Mouse (Mus musculus) limb, embryonic 15.5 days (tissue): ENCODE results near the gene Mterf4. TPM values are rescaled to one million over a fixed set of nuclear protein-coding genes. Genes with fewer than 3 reads are reported as not detected.
"Not testable (repeated sequence)": the region's sequence is repeated elsewhere in the genome, so short reads cannot be mapped to it uniquely, and the experiment has no call there.

ENCODE experiments used
- ATAC-seq: fragments of 200-750 bp; cut with Nextera tagmentation; 2 replicates; pipeline ENCODE4 v1.8.0; 2017; ENCODE audit warnings: low read depth, moderate TSS enrichment; ENCODE audit not compliant: insufficient number of reproducible peaks, low FRiP score, low TSS enrichment
- H3K27ac ChIP-seq: fragments of 300-500 bp; sonication (generic); 2 replicates; pipeline ENCODE4 v1.5.1; 2015; ENCODE audit warnings: moderate library complexity, mild to moderate bottlenecking, inconsistent platforms
- H3K27me3 ChIP-seq: fragments of 300-500 bp; sonication (generic); 2 replicates; pipeline ENCODE4 v1.6.1; 2015; ENCODE audit warnings: inconsistent platforms
- H3K36me3 ChIP-seq: fragments of 300-500 bp; sonication (generic); 2 replicates; pipeline ENCODE4 v1.6.1; 2015; ENCODE audit warnings: inconsistent platforms
- H3K4me1 ChIP-seq: fragments of 300-500 bp; sonication (generic); 2 replicates; pipeline ENCODE4 v1.6.1; 2015; ENCODE audit warnings: inconsistent platforms
- H3K4me2 ChIP-seq: fragments of 300-500 bp; sonication (generic); 2 replicates; pipeline ENCODE4 v1.6.1; 2015; ENCODE audit warnings: mild to moderate bottlenecking, inconsistent platforms
- H3K4me3 ChIP-seq: fragments of 300-500 bp; sonication (generic); 2 replicates; pipeline ENCODE4 v1.5.1; 2015; ENCODE audit warnings: mild to moderate bottlenecking, inconsistent platforms
- H3K9ac ChIP-seq: fragments of 300-500 bp; sonication (generic); 2 replicates; pipeline ENCODE4 v1.6.1; 2015; ENCODE audit warnings: inconsistent platforms
- H3K9me3 ChIP-seq: fragments of 300-500 bp; sonication (generic); 2 replicates; pipeline ENCODE4 v1.6.1; 2016; ENCODE audit warnings: inconsistent platforms
- WGBS: fragments of 180-500 bp; shearing (Covaris S2); methylation state at CpG from one replicate; pipeline ENCODE4 v1.1.7; 2015; 5-methylcytosine and 5-hydroxymethylcytosine counted together
- polyA plus RNA-seq: library from polyadenylated mRNA; unstranded; fragments of >200 nt; fragmentation: Nextera tagmentation; extraction: Ambion mirVana; gene quantifications from 2 replicates; pipeline ENCODE4 v1.2.1, GENCODE M21; 2015

Mterf4 gene
- polyA plus RNA-seq, 1 experiment from 2014 or later = 28.1 TPM

DNA sequence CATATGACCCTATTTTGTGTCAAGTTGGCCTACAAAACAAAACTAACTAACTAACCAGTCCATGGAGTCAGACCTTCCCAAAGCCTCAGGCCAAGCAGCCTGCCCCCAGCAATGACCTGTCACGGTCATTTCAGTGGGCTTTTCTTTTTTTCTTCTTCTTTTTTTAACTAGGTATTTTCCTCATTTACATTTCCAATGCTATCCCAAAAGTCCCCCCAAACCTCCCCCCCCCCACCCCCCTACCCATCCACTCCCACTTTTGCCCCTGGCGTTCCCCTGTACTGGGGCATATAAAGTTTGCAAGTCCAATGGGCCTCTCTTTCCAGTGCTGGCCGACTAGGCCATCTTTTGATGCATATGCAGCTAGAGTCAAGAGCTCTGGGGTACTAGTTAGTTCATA is 11.2 kb downstream of the Mterf4 start:
- not testable (repeated sequence) for ATAC-seq, H3K4me2 ChIP-seq, H3K9ac ChIP-seq, H3K27me3 ChIP-seq, H3K9me3 ChIP-seq, H3K4me1 ChIP-seq, H3K27ac ChIP-seq, H3K4me3 ChIP-seq
- H3K36me3 ChIP-seq = peaks cover 71% of the 10 kb centered on the region
- 67% methylated on average over 3 of the region's 3 CpGs for WGBS

DNA sequence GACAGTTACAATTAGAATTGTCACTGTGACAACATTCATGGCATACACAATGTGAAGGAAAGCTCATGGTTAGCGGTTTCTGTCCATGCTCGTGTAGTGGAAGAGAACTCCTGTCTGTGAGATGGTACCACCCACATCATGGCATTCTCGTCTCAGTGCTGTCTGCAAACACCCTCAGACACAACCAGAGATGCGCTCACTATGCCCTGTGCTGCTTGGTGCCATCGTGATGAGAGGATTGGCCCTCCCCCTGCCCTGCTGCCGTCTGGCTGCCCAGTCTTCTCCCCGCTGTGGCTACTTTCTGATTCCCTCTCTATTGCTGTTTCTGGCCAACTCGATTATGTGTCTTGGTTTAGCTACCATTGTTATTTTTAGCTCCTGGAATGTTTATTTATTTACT is 13.7 kb downstream of the Mterf4 start:
- Histone ChIP-seq H3K27me3 (no peaks in the 10 kb centered on the region), H3K4me1 (no peaks in the 10 kb centered on the region), H3K27ac (no peak overlapping the region), H3K9me3 (no peaks in the 10 kb centered on the region), H3K4me3 (no peak overlapping the region), H3K9ac (no peak overlapping the region), H3K36me3 (peaks cover 60% of the 10 kb centered on the region), H3K4me2 (no peak overlapping the region)
- WGBS = 82% methylated on average over 8 of the region's 8 CpGs
- ATAC-seq = no peak

DNA sequence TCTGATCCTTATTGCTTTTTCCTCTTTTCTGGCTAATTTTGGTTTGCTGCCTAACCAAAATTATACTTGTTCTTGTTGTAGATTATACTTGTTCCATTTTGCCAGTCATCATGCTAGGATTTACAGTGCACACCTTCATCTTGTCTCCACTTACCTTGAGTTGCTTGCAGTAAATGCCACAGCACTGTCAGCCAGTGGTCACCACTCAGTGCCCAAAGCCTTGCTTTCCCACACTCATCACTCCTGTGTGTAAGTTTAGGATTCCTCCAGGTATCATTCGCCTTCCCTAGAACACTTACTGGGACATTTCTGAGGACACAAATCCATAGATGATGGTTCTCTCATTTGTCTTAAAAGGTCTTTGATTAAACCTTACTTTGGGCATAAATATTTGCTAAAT is 14.1 kb downstream of the Mterf4 start:
- no peaks in the 10 kb centered on the region for H3K27me3 ChIP-seq
- H3K4me1 ChIP-seq = no peaks in the 10 kb centered on the region
- 96% methylated on average over 1 of the region's 1 CpGs for WGBS
- ATAC-seq = no peak
- no peaks in the 10 kb centered on the region for H3K9me3 ChIP-seq
- no peak overlapping the region for H3K27ac ChIP-seq
- H3K36me3 ChIP-seq = peaks cover 60% of the 10 kb centered on the region
- H3K9ac ChIP-seq = no peak overlapping the region
- no peak overlapping the region for H3K4me3 ChIP-seq
- no peak overlapping the region for H3K4me2 ChIP-seq

DNA sequence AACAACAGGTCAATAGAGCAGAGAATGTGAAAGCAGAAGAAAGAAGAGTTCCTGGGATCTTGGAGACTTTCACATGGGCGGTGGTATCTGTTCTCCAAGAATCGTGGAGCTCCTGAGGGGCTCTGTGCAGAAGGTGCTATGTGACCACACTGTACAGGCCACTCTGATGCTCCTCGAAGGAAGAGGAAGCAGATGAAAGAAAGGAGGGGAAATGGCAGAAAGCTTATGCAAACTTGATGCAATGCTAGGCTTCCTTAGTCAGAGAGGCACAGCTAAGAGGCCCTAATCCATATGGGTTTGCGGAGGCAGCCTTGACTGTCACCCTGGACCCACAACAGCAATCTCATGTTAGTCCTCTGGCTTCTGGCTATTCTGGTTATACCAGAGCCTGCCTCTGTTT is 14.8 kb downstream of the Mterf4 start:
- H3K4me3 ChIP-seq = no peak overlapping the region
- no peaks in the 10 kb centered on the region for H3K9me3 ChIP-seq
- H3K4me1 ChIP-seq = no peaks in the 10 kb centered on the region
- WGBS = 80% methylated on average over 4 of the region's 4 CpGs
- ATAC-seq = no peak
- H3K4me2 ChIP-seq = no peak overlapping the region
- no peaks in the 10 kb centered on the region for H3K27me3 ChIP-seq
- peaks cover 55% of the 10 kb centered on the region for H3K36me3 ChIP-seq
- no peak overlapping the region for H3K27ac ChIP-seq
- no peak overlapping the region for H3K9ac ChIP-seq

DNA sequence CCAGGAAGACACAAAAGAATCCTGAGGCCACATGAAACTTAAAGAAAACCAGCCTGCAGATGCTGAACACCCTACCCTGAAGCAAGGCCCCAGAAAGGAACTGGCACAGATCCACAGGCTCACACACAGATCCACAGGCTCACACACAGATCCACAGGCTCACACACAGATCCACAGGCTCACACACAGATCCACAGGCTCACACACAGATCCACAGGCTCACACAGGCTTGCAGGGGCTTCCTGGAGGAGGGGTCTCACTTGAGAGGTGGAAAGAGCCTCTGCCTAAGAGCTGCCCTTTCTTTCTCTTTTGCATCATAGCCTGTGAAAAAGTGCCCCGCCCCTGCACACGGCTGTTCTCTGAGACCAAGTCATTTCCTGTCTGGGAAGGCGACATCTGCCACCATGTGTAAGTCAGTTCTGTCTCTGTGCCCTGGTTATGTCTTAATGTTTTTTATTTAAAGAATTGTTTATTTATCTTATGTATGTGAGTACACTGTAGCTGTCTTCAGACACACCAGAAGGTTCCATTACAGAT is 16.0 kb downstream of the Mterf4 start:
- no peak overlapping the region for H3K4me2 ChIP-seq
- H3K36me3 ChIP-seq = peaks cover 62% of the 10 kb centered on the region
- ATAC-seq = no peak
- H3K27ac ChIP-seq = no peak overlapping the region
- H3K9me3 ChIP-seq = no peaks in the 10 kb centered on the region
- H3K4me3 ChIP-seq = no peak overlapping the region
- no peak overlapping the region for H3K9ac ChIP-seq
- WGBS = 44% methylated on average over 3 of the region's 3 CpGs
- no peaks in the 10 kb centered on the region for H3K4me1 ChIP-seq
- H3K27me3 ChIP-seq = no peaks in the 10 kb centered on the region

DNA sequence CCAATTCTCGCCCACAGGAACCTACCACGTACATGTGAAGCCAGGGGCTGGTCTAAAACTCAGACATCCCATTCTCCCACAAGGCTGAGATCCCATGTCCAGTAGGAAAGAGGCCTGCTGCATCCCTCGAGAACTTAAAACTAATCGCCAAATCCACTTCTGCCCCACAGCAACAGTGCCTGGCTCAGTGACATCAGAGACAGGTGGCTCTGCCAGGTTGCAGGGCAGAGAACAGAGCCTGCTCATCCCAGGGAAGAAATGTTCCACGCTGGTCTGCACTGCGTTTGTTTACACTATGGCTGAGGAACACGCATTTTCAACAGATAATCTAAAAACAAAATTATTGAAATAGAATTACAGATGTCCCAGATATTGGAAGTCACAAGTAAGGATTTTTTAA is 28.7 kb downstream of the Mterf4 start:
- no peak overlapping the region for H3K9ac ChIP-seq
- no peak overlapping the region for H3K4me2 ChIP-seq
- 76% methylated on average over 7 of the region's 7 CpGs for WGBS
- ATAC-seq = no peak
- H3K4me1 ChIP-seq = no peaks in the 10 kb centered on the region
- no peaks in the 10 kb centered on the region for H3K9me3 ChIP-seq
- H3K4me3 ChIP-seq = no peak overlapping the region
- no peak overlapping the region for H3K27ac ChIP-seq
- H3K27me3 ChIP-seq = no peaks in the 10 kb centered on the region
- peaks cover 20% of the 10 kb centered on the region; the same call in 1 of the 2 replicates for H3K36me3 ChIP-seq

DNA sequence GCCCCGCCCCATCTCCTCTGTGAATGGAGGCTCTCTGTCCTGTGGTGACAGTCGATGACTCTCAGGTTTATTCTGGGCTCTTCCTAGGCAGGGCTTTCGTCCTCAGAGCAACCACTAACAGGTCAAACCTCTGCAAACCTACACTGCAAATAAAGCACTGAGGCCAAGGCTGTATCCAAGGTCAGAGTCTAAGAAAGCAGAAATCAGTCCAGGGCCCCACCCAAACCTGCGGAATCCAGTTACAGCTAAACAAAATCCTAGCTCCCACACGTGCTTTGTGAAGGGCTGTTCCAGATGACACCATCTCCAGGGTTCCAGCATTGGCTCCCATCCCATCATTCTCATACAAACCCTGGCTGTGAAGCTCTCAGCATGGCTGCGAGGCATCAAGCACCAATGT is 30.2 kb downstream of the Mterf4 start:
- peaks cover 26% of the 10 kb centered on the region; the same call in 1 of the 2 replicates for H3K36me3 ChIP-seq
- no peak overlapping the region for H3K4me2 ChIP-seq
- H3K27me3 ChIP-seq = no peaks in the 10 kb centered on the region
- no peak for ATAC-seq
- 76% methylated on average over 6 of the region's 6 CpGs for whole genome bisulfite sequencing
- H3K4me3 ChIP-seq = no peak overlapping the region
- H3K9me3 ChIP-seq = no peaks in the 10 kb centered on the region
- H3K27ac ChIP-seq = no peak overlapping the region
- H3K9ac ChIP-seq = no peak overlapping the region
- H3K4me1 ChIP-seq = no peaks in the 10 kb centered on the region

DNA sequence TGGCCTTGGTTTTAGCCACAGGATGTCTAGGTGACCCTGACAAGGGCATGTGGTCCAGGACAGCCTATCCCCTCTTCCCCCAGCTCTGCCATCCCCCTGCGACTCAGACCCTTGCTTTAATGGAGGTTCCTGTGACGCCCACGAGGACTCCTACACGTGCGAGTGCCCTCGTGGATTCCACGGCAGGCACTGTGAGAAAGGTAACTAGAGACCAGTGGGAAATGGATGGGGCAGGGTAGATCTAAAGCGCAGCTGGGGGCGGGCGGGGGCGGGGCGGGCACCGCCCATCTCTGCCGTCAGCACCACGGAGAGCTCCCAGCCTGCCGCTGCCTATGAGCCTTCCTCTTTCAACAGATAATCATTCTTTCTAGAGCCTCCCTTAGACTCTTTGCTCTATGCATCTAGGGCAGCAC is 33.3 kb downstream of the Mterf4 start:
- 5% methylated on average over 16 of the region's 16 CpGs for WGBS
- Histone ChIP-seq H3K27ac (no peak overlapping the region), H3K27me3 (no peaks in the 10 kb centered on the region), H3K36me3 (peaks cover 32% of the 10 kb centered on the region), H3K4me3 (no peak overlapping the region), H3K9me3 (no peaks in the 10 kb centered on the region), H3K4me2 (no peak overlapping the region), H3K9ac (no peak overlapping the region), H3K4me1 (no peaks in the 10 kb centered on the region)
- no peak for ATAC-seq

DNA sequence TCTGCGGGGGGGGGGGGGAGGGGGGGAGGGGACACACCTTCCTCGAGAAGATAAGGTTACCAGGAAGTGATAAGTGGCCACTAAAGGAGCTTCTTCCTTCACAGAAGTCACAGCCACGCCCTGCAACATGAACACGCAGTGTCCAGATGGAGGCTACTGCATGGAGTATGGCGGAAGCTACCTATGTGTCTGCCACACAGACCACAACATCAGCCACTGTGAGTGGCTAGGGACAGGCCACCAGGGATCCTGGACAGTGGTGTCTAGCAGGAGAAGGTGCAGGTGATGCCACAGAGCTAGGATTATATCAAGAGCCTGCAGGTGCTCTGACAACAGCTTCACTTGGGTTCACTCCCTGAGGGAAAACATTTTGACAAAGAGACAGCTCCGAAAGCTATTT is 34.0 kb downstream of the Mterf4 start:
- Histone ChIP-seq H3K9me3 (no peaks in the 10 kb centered on the region), H3K27ac (no peak overlapping the region), H3K9ac (no peak overlapping the region), H3K27me3 (no peaks in the 10 kb centered on the region), H3K36me3 (peaks cover 28% of the 10 kb centered on the region), H3K4me2 (no peak overlapping the region), H3K4me1 (peaks cover 1% of the 10 kb centered on the region), H3K4me3 (no peak overlapping the region)
- no peak for ATAC-seq
- 78% methylated on average over 6 of the region's 6 CpGs for WGBS

DNA sequence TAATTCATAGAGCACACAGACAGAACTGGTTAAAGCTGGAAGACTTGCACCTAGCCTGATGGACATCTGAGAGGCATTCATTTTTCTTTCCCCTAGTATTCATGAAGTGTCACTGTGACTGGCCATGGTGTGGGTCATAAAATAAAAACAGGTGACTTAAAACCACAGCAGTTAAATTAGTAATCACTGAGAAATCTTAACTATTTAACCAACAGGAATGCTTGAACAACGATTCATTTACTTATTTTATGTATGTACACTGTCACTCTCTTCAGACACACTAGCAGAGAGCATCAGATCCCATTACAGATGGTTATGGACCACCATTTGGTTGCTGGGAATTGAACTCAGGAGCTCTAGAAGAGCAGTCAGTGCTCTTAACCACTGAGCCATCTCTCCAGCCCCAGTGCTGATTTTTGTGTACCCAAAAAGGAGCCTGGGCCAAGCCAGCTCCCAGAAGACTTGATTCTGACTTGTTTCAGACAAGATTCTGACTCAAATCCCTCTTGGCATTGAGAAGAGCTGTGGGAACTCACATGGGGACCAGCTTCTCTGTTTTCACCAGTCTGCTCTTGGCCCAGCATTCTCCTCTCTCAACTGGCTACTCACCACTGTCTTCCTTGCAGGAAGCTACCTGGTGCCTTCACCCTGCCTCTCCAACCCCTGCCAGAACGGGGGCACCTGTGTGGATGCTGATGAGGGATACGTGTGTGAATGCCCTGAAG is 35.0 kb downstream of the Mterf4 start:
- Histone ChIP-seq H3K36me3 (peaks cover 24% of the 10 kb centered on the region), H3K4me2 (no peak overlapping the region), H3K9ac (no peak overlapping the region), H3K4me3 (no peak overlapping the region), H3K27ac (no peak overlapping the region), H3K4me1 (peaks cover 3% of the 10 kb centered on the region), H3K27me3 (no peaks in the 10 kb centered on the region), H3K9me3 (no peaks in the 10 kb centered on the region)
- 66% methylated on average over 3 of the region's 3 CpGs for WGBS
- no peak for ATAC-seq

DNA sequence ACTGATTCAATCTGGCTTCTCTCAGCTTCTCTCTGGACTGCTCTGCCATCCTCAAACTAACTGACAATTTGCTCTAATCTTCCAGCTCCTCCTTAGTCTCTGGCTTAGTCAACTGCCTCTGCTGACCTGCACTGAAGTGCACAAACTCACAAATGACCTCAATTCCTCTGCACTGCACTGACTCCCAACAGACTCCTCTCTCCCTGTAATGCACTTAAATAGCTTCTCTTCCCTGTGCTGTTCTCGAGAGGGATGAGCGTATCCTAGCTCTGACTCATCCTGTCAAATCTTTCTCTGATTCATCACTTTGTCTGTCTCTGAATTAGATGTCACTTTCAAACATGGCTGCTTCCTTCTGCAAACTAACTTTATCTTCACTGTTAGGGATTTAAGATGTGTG is 37.5 kb downstream of the Mterf4 start:
- Histone ChIP-seq H3K9ac (no peak overlapping the region), H3K4me3 (no peak overlapping the region), H3K9me3 (no peaks in the 10 kb centered on the region), H3K4me1 (peaks cover 3% of the 10 kb centered on the region), H3K27me3 (no peaks in the 10 kb centered on the region), H3K36me3 (peaks cover 25% of the 10 kb centered on the region), H3K4me2 (no peak overlapping the region), H3K27ac (no peak overlapping the region)
- no peak for ATAC-seq
- 84% methylated on average over 2 of the region's 2 CpGs for WGBS

DNA sequence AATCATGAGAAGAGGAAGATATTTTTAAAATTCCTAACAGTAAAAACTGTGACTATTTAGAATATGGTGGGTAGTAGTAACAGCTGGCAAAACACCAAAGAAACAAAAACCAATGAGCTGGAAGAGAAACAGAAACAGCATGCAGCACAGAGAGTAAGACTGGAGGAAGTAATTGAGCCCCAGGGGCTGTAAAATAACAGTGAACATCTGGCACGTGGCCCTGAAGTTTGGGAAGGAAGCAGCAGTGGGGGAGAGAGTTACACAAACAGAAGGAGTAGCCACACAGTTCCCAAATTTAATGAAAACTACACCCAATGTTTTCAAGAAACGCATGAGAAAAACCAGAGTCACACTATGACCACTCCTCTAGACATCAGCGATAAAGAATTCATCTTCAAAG is 38.5 kb downstream of the Mterf4 start:
- H3K4me2 ChIP-seq = no peak overlapping the region
- no peaks in the 10 kb centered on the region for H3K9me3 ChIP-seq
- peaks cover 3% of the 10 kb centered on the region for H3K4me1 ChIP-seq
- no peak for ATAC-seq
- H3K9ac ChIP-seq = no peak overlapping the region
- no peak overlapping the region for H3K4me3 ChIP-seq
- H3K27me3 ChIP-seq = no peaks in the 10 kb centered on the region
- H3K36me3 ChIP-seq = peaks cover 27% of the 10 kb centered on the region
- WGBS = 29% methylated on average over 3 of the region's 3 CpGs
- no peak overlapping the region for H3K27ac ChIP-seq
